Mouse (Mus musculus) kidney, adult 2 months (tissue): ENCODE measurements around the gene Rad54l.

Experiments used
- CTCF ChIP-seq: fragments of 200-500 bp; conservative IDR thresholded peaks from 2 replicates; pipeline ENCODE4 v1.5.1; 2011; ENCODE audit warnings: low read depth, mild to moderate bottlenecking, control low read depth, low read length, moderate library complexity, mixed read lengths; ENCODE audit not compliant: insufficient read depth, insufficient read length
- POLR2A ChIP-seq: fragments of 200-500 bp; IDR thresholded peaks from one replicate; pipeline ENCODE4 v1.6.1; 2011; ENCODE audit warnings: low read depth, low read length, control low read depth

DNA sequence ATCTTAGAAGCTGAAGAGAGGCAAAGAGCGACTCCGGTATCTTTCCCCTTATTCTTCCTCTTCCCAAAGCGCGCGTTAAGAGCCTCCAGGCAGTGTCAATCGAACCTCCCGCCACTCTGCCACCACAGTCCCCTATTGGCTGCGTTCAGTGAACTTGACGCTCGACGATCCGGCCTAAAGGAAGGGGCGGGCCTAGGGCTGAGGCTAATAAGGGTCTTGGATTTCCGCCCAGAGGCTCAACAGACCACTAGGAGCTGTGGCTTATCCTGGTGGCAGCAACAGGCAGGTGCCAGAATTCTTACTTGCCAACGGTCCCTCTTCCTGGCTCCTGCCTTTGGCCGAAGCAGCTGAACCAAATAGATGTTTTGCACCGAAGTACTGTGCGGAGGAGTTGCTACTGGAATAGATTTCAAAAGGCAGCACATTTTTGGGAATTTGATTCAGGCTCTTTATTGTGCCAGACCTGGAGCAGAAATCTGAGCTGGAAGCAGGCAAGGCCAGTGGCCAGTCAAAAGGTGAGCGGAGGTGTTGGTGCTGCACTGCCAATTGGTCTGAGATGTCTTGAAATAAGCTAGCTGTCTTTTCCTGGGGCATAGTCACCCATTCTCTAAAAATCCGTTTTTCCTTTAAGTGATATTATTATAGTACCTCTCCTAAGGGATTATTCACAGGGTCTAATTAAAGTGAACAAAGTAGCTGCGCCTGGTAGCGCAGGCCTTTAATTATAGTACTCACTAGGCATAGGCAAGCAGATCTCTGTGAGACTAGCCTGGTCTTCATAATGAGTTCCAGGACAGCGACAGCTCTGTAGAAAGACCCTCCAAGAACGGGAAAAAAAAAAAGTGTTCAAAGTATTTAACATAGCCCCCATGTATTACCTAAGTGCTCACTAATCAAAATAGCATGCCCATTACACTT is at the start of gene Rad54l, which contains the start of gene Pomgnt1:
- no peak for TF ChIP-seq CTCF
- TF ChIP-seq POLR2A = no peak
